Mouse (Mus musculus) embryonic facial prominence, embryonic 11.5 days (tissue): ENCODE results near the gene Pcnx2. TPM values are rescaled to one million over a fixed set of nuclear protein-coding genes. Genes with fewer than 3 reads are reported as not detected.
A peak's percentile ranks its signal among the peaks of the same experiment; 100 is the strongest.

Experiments used
- ATAC-seq: fragments of 200-750 bp; cut with Nextera tagmentation; replicated peaks from 2 replicates; pipeline ENCODE4 v1.8.0; 2017; ENCODE audit warnings: low read depth; ENCODE audit not compliant: insufficient number of reproducible peaks, low FRiP score, low TSS enrichment
- DNase-seq: peaks from one replicate; pipeline ENCODE4 v3.0.0-alpha.2; 2015; ENCODE audit warnings: low spot score
- H3K27ac ChIP-seq: fragments of 300-500 bp; sonication (generic); replicated peaks from 2 replicates; pipeline ENCODE4 v1.5.1; 2014; ENCODE audit warnings: mild to moderate bottlenecking, low read depth, low read length, control low read depth
- H3K27me3 ChIP-seq: fragments of 300-500 bp; sonication (generic); 2 replicates; pipeline ENCODE4 v1.6.1; 2014; ENCODE audit warnings: mild to moderate bottlenecking, low read length, moderate library complexity, mixed read lengths; ENCODE audit not compliant: control insufficient read depth, insufficient read depth
- H3K36me3 ChIP-seq: fragments of 300-500 bp; sonication (generic); replicated peaks from 2 replicates; pipeline ENCODE4 v1.6.1; 2014; ENCODE audit warnings: low read depth, mild to moderate bottlenecking, low read length, moderate library complexity, mixed read lengths; ENCODE audit not compliant: control insufficient read depth, insufficient read depth
- H3K4me1 ChIP-seq: fragments of 300-500 bp; sonication (generic); 2 replicates; pipeline ENCODE4 v1.6.1; 2014; ENCODE audit warnings: low read length, mixed read lengths; ENCODE audit not compliant: control insufficient read depth, insufficient read depth
- H3K4me2 ChIP-seq: fragments of 300-500 bp; sonication (generic); 2 replicates; pipeline ENCODE4 v1.6.1; 2014; ENCODE audit warnings: low read depth, mild to moderate bottlenecking, control low read depth, low read length, moderate library complexity
- H3K4me3 ChIP-seq: fragments of 300-500 bp; sonication (generic); 2 replicates; pipeline ENCODE4 v1.5.1; 2014; ENCODE audit warnings: low read depth, low read length, control low read depth
- H3K9ac ChIP-seq: fragments of 300-500 bp; sonication (generic); replicated peaks from 2 replicates; pipeline ENCODE4 v1.6.1; 2014; ENCODE audit warnings: mild to moderate bottlenecking, control low read depth, low read length
- H3K9me3 ChIP-seq: fragments of 300-500 bp; sonication (generic); replicated peaks from 2 replicates; pipeline ENCODE4 v1.6.1; 2016; ENCODE audit warnings: mild to moderate bottlenecking, low read length, inconsistent platforms, mixed read lengths; ENCODE audit not compliant: control insufficient read depth
- WGBS: fragments of 180-500 bp; shearing (Covaris S2); extraction: QIAGEN DNeasy Blood & Tissue Kit; methylation state at CpG from one replicate; pipeline ENCODE4 v1.1.7; 2014; 5-methylcytosine and 5-hydroxymethylcytosine counted together
- polyA plus RNA-seq: library from polyadenylated mRNA; unstranded; fragments of >200 nt; fragmentation: Nextera tagmentation; extraction: Ambion mirVana; gene quantifications from 2 replicates; pipeline ENCODE4 v1.2.1, GENCODE M21; 2014

Gene Pcnx2
- polyA plus RNA-seq, 1 experiment from 2014 or later: 0.25 TPM

DNA sequence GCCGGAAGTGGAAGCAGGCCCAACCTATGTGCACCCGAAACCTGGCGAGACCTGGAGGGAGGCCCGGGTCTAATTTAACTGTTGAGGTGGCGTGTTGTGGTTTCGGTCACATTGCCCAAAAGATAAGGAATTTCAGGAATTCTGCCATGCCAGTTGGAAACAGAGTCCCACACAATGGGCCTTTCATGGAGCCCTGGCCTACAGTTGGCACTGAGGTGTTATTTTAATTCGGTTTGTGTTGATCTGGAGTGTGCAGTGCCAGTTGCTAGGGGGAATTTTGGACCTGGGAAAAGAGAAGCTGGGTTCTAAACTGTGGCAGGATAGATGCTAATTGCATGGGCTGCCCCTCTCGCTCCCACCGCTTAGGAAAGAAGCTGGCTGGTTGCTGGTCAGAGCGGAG lies 22.2 kb upstream of the Pcnx2 start:
- Histone ChIP-seq H3K4me2 (no peak overlapping the region), H3K27ac (no peak overlapping the region), H3K4me1 (no peaks in the 10 kb centered on the region), H3K4me3 (no peak overlapping the region), H3K9ac (no peak overlapping the region), H3K36me3 (no peaks in the 10 kb centered on the region), H3K27me3 (no peaks in the 10 kb centered on the region), H3K9me3 (no peaks in the 10 kb centered on the region)
- ATAC-seq: no peak
- WGBS: 74% methylated on average over 10 of the region's 10 CpGs
- DNase-seq: no peak

DNA sequence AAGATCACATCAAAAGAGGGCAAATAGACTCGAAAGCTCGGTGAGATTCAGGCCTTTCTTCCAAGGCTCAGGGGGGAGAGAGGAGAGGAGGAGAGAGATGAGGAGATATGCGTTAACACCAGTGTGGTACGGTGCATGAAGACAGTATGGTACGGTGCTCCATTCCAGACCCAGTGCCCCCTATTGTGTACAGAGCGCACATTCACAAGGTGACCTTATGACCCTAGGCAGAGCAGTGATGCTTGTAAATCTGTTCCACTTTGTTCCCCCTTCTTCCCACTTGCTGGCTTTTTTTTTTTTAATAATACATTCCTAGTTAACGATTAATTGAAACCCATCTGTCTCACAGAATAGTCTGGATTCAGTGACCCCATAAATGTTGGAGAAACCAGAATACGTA lies 21.4 kb upstream of the Pcnx2 start:
- ATAC-seq: no peak
- 55% methylated on average over 8 of the region's 8 CpGs for WGBS
- H3K36me3 ChIP-seq: no peaks in the 10 kb centered on the region
- H3K9me3 ChIP-seq: no peaks in the 10 kb centered on the region
- no peak overlapping the region for H3K27ac ChIP-seq
- no peak overlapping the region for H3K4me3 ChIP-seq
- DNase-seq: no peak
- H3K9ac ChIP-seq: no peak overlapping the region
- H3K27me3 ChIP-seq: no peaks in the 10 kb centered on the region
- H3K4me1 ChIP-seq: no peaks in the 10 kb centered on the region
- no peak overlapping the region for H3K4me2 ChIP-seq

DNA sequence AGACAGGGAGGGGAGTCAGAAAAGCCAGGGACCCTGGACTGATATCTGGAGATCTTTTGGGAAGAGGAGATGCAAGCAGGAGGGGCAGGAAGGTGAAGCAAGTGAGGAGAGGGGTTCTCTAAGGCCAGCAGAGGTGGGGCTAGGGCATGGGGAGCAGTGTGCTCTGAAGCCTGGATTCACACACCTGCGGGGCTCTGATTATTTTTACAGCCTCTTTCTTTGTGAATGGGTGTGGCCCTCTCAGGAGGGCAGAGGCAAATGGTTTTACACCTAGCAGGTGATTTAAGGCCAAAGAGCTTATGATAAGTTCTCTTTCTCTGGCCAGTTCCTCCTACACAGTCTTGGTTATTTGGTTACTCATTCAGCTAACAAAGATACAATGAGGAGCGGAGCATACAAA lies 20.6 kb upstream of the Pcnx2 start:
- H3K9me3 ChIP-seq: no peaks in the 10 kb centered on the region
- no peak overlapping the region for H3K9ac ChIP-seq
- H3K4me2 ChIP-seq: no peak overlapping the region
- WGBS: 80% methylated on average over 2 of the region's 2 CpGs
- no peaks in the 10 kb centered on the region for H3K27me3 ChIP-seq
- no peak overlapping the region for H3K4me3 ChIP-seq
- H3K36me3 ChIP-seq: no peaks in the 10 kb centered on the region
- DNase-seq: no peak
- ATAC-seq: no peak
- no peaks in the 10 kb centered on the region for H3K4me1 ChIP-seq
- no peak overlapping the region for H3K27ac ChIP-seq

DNA sequence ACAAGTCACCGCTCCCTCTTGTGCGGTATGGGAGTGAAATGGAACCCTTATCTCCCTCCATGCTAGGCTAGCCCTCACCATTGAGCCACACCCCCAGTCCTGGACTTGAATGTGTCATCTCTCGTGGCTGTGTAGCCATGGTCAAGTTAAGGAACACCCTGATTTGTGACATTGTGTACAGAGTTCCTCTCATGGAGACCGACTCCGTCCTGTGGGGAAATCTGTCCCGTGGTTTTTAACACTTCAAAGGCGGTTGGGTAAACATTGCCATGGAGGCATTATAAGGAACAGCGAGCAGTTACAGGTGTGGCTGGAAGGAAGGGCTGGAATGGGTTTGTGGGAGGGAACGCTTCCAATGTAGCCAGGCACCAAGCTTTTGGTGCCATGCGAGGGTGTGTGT lies 18.9 kb upstream of the Pcnx2 start:
- no peak for DNase-seq
- H3K36me3 ChIP-seq: no peaks in the 10 kb centered on the region
- H3K4me2 ChIP-seq: no peak overlapping the region
- H3K9me3 ChIP-seq: no peaks in the 10 kb centered on the region
- no peak overlapping the region for H3K4me3 ChIP-seq
- H3K27me3 ChIP-seq: peaks cover 5% of the 10 kb centered on the region; the same call in 1 of the 2 replicates
- no peak for ATAC-seq
- H3K9ac ChIP-seq: no peak overlapping the region
- 72% methylated on average over 10 of the region's 10 CpGs for WGBS
- no peak overlapping the region for H3K27ac ChIP-seq
- no peaks in the 10 kb centered on the region for H3K4me1 ChIP-seq

DNA sequence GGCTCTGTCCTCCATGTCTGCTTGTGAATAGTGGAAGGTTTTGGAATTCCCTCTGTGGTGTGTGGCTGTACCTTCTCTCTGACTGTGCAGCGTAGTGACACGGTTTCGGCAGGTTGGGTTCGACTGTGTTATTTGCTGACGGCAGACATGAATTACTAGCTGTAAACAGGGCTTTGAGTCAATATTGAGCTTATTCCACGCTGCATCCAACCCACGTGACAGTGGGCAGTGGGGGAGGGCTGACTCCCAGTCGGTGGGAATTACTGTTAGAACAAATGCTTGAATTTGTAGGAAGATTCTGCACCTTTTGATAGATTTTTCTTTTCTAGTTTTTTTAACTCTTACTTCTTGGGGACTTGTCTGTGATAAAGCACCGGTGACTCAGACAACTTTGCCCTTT lies 16.3 kb upstream of the Pcnx2 start:
- ATAC-seq (no peak), DNase-seq (no peak)
- H3K4me1 ChIP-seq: peaks cover 4% of the 10 kb centered on the region
- H3K4me2 ChIP-seq: no peak overlapping the region
- no peaks in the 10 kb centered on the region for H3K36me3 ChIP-seq
- H3K9ac ChIP-seq: no peak overlapping the region
- 87% methylated on average over 9 of the region's 9 CpGs for WGBS
- H3K4me3 ChIP-seq: no peak overlapping the region
- no peak overlapping the region for H3K27ac ChIP-seq
- no peaks in the 10 kb centered on the region for H3K9me3 ChIP-seq
- peaks cover 31% of the 10 kb centered on the region for H3K27me3 ChIP-seq

DNA sequence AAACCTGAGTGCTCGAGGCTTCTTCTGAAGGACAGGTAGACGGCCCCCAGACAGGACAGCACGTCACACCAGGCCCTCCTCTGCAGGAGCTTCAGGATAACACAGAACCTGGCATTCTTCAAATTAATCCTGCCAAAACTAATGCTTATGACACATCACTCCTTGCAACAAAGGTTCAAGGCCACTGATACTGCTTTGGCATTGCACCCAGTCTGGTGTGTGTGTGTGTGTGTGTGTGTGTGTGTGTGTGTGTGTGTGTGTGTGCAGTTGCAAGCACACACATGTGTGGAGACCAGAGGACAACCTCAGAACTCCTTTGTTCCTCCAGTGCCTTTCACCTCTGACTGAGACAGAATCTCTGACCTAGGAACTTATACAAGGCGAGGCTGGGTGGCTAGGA lies 15.1 kb upstream of the Pcnx2 start:
- Histone ChIP-seq H3K9ac (no peak overlapping the region), H3K4me3 (no peak overlapping the region), H3K4me2 (no peak overlapping the region), H3K27ac (no peak overlapping the region), H3K27me3 (peaks cover 39% of the 10 kb centered on the region), H3K4me1 (peaks cover 4% of the 10 kb centered on the region), H3K36me3 (no peaks in the 10 kb centered on the region), H3K9me3 (no peaks in the 10 kb centered on the region)
- ATAC-seq: no peak
- WGBS: 82% methylated on average over 4 of the region's 4 CpGs
- no peak for DNase-seq

DNA sequence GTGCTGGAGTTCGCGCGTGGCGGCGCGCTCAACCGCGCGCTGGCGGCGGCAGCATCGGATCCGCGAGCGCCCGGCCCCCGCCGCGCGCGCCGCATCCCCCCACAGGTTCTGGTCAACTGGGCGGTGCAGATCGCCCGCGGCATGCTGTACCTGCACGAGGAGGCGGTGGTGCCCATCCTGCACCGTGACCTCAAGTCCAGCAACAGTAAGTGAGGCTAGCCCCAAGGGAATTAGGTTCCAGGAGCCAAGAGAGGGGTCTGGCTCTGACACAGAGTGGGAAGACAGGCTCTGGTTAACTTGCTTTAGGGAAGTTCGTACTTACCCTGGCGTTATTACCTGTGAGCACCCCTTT lies 13.1 kb upstream of the Pcnx2 start:
- peak overlapping the region; percentile 25 for H3K9ac ChIP-seq
- DNase-seq (no peak), ATAC-seq (no peak)
- no peaks in the 10 kb centered on the region for H3K9me3 ChIP-seq
- H3K27ac ChIP-seq: no peak overlapping the region
- WGBS: 2% methylated on average over 30 of the region's 31 CpGs
- no peaks in the 10 kb centered on the region for H3K36me3 ChIP-seq
- peak overlapping the region; percentile 50 for H3K4me3 ChIP-seq
- H3K27me3 ChIP-seq: peaks cover 39% of the 10 kb centered on the region
- peaks cover 4% of the 10 kb centered on the region for H3K4me1 ChIP-seq
- peak overlapping the region; percentile 99 for H3K4me2 ChIP-seq

DNA sequence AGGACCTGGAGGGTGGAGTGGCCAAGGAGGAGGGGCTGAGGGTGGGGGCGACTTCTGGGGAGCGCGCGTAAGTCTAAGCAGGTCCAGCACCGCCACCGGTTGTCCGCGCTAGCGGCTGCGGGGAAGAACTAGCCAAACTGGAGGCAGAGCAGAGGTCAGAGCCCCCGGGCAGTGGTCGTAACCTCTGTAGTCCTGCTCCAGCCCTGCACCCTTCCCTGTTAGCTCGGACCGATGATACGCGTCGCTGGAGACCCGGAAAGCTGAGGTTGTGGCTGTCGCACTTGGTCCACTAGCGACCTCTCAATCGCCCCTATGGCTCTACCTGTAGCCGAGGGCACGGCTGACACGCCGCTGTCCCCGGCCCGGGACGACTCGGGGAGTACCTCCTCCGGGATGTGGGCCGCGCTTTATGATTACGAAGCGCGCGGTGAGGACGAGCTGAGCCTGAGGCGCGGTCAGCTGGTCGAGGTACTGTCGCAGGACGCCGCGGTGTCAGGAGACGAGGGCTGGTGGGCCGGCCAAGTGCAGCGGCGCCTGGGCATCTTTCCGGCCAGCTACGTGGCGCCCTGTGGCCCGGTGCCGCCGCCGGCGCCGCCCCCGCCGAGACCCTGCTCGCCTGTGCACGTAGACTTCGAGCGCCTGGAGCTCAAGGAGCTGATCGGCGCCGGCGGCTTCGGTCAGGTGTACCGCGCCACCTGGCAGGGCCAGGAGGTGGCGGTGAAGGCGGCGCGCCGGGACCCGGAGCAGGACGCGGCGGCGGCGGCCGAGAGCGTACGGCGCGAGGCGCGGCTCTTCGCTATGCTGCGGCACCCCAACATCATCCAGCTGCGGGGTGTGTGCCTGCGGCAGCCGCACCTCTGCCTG lies 12.5 kb upstream of the Pcnx2 start, which contains the start of gene Map3k21:
Gene Map3k21 (plus strand): TSS at position 86 of the 864 bp plus-strand sequence.
- 1% methylated on average over 86 of the region's 93 CpGs for WGBS
- peaks cover 39% of the 10 kb centered on the region for H3K27me3 ChIP-seq

More for the DNA sequence above, 12.5 kb upstream of the Pcnx2 start, which contains the start of gene Map3k21:
- Histone ChIP-seq H3K36me3 (no peaks in the 10 kb centered on the region), H3K4me2 (peak within 1 kb of the TSS; percentile 99), H3K9ac (peak within 1 kb of the TSS; percentile 25), H3K9me3 (no peaks in the 10 kb centered on the region), H3K4me1 (peaks cover 4% of the 10 kb centered on the region), H3K27ac (no peak within 1 kb of the TSS), H3K4me3 (peak within 1 kb of the TSS; percentile 50)
- DNase-seq (peak; percentile 35), ATAC-seq (peak; percentile 43; the same call in 1 of the 2 replicates)
